Mouse (Mus musculus) cortical plate, adult 2 months (tissue): ENCODE data around the gene Akain1.

Experiments
- CTCF ChIP-seq: fragments of 200-500 bp; IDR thresholded peaks from 2 replicates; pipeline ENCODE4 v1.5.1; 2011; ENCODE audit warnings: mild to moderate bottlenecking, control low read depth, low read length; ENCODE audit not compliant: insufficient read depth; ENCODE audit errors: extremely low read depth
- POLR2A ChIP-seq: fragments of 200-500 bp; IDR thresholded peaks from 2 replicates; pipeline ENCODE4 v1.6.1; 2011; ENCODE audit warnings: mild to moderate bottlenecking, low read length, control low read depth; ENCODE audit not compliant: insufficient read depth; ENCODE audit errors: extremely low read depth

GRCm38 (mm10) chr17:69461680-69462079 is 22.6 kb downstream of the Akain1 start:
- TF ChIP-seq CTCF (no peak), POLR2A (no peak)
